ENCODE assay signal across 8 mouse cellular contexts in genomic region chr7:121640998-121641762, GRCm38 (mm10).
A peak's percentile ranks its signal among the peaks of the same experiment; 100 is the strongest.
DNase-seq lines count a peak whose midpoint lies in the region; ATAC-seq and TF ChIP-seq lines count a peak whose summit lies in the region.

No protein-coding gene starts in this region.

- TF ChIP-seq CTCF in heart, postnatal 0 days (IDR thresholded peaks at IDR 0.05; ENCODE audit: low read depth): peak; percentile 76
- no peak for TF ChIP-seq CTCF in spleen, adult 2 months (IDR thresholded peaks at IDR 0.05; ENCODE audit: extremely low read depth, insufficient read depth, insufficient read length, insufficient replicate concordance)

- H3K4me2 ChIP-seq in heart, postnatal 0 days (ENCODE audit: low read depth, low read length): no peak overlapping the region
- no peak overlapping the region for H3K4me2 ChIP-seq in heart, embryonic 12.5 days

- H3K4me1 ChIP-seq in heart, postnatal 0 days (ENCODE audit: control insufficient read depth, insufficient read depth): no peaks in the 10 kb centered on the region
- H3K4me1 ChIP-seq in heart, embryonic 12.5 days (replicated peaks): peaks cover 9% of the 10 kb centered on the region
- H3K4me1 ChIP-seq in spleen, adult 2 months (ENCODE audit: control insufficient read depth, insufficient read depth, insufficient read length): no peaks in the 10 kb centered on the region

- no peak for TF ChIP-seq POLR2A in spleen, adult 2 months (IDR thresholded peaks at IDR 0.05; ENCODE audit: low read depth, low read length)

- WGBS in heart, postnatal 0 days: 50% methylated on average over 12 of the region's 12 CpGs
- WGBS in heart, embryonic 12.5 days: 56% methylated on average over 12 of the region's 12 CpGs
- WGBS in spleen, adult 2 months: 36% methylated on average over 12 of the region's 12 CpGs

- TF ChIP-seq EP300 in heart, postnatal 0 days (IDR thresholded peaks at IDR 0.05; ENCODE audit: low read depth): no peak

- no peak for ATAC-seq in heart, postnatal 0 days (ENCODE audit: insufficient read depth, low read depth)
- ATAC-seq in heart, embryonic 12.5 days (ENCODE audit: insufficient number of reproducible peaks, low FRiP score): no peak
- ATAC-seq in megakaryocyte-erythroid progenitor cell, adult 5-6 weeks (replicated peaks; ENCODE audit: low FRiP score, low TSS enrichment, poor library complexity, severe bottlenecking): peak; percentile 84

- H3K9me3 ChIP-seq in heart, postnatal 0 days (replicated peaks; ENCODE audit: control insufficient read depth, low read length): no peaks in the 10 kb centered on the region
- H3K9me3 ChIP-seq in heart, embryonic 12.5 days (replicated peaks): no peaks in the 10 kb centered on the region

- H3K9ac ChIP-seq in heart, postnatal 0 days (replicated peaks; ENCODE audit: low read depth, low read length): no peak overlapping the region
- no peak overlapping the region for H3K9ac ChIP-seq in heart, embryonic 12.5 days

- H3K27ac ChIP-seq in heart, postnatal 0 days (ENCODE audit: low read depth): no peak overlapping the region
- H3K27ac ChIP-seq in heart, embryonic 12.5 days (ENCODE audit: poor library complexity, severe bottlenecking): no peak overlapping the region
- no peak overlapping the region for H3K27ac ChIP-seq in spleen, adult 2 months (ENCODE audit: insufficient read depth, low read length)

- peaks cover 4% of the 10 kb centered on the region; the same call in 1 of the 2 replicates for H3K36me3 ChIP-seq in heart, postnatal 0 days (replicated peaks; ENCODE audit: control insufficient read depth, insufficient read depth, low read length)
- H3K36me3 ChIP-seq in heart, embryonic 12.5 days: peaks cover 10% of the 10 kb centered on the region
- H3K36me3 ChIP-seq in spleen, adult 2 months (ENCODE audit: control insufficient read depth, insufficient read depth, low read length): no peaks in the 10 kb centered on the region

- intact Hi-C loops in heart, postnatal 14 days (cut with DNase I): loop anchor here (2.0 kb wide), 1 partner anchor 480 kb away; no protein-coding TSS in a partner anchor

- no peak overlapping the region for H3K4me3 ChIP-seq in heart, postnatal 0 days (ENCODE audit: low read depth, low read length)
- H3K4me3 ChIP-seq in heart, embryonic 12.5 days: no peak overlapping the region
- H3K4me3 ChIP-seq in spleen, adult 2 months (ENCODE audit: extremely low read depth, insufficient read depth, insufficient read length): peak overlapping the region; percentile 37; the same call in 1 of the 2 replicates

- DNase-seq in heart, postnatal 0 days (ENCODE audit: low spot score): peak; percentile 29
- peak; percentile 62 for DNase-seq in Muller cell, postnatal 12 days (ENCODE audit: inconsistent ontology term)
- DNase-seq in cerebellum, adult 9-11 months: peak; percentile 30
- DNase-seq in heart, postnatal 14 days: peak; percentile 33 to 68
- DNase-seq in layer of hippocampus, adult 9-11 months: peak; percentile 48
- DNase-seq in spleen, adult 2 months (ENCODE audit: low read depth in 1 of 2, low spot score in 2 of 2): peak; percentile 34 to 38

- H3K27me3 ChIP-seq in heart, postnatal 0 days (ENCODE audit: control insufficient read depth, insufficient read depth, low read length): no peaks in the 10 kb centered on the region
- H3K27me3 ChIP-seq in heart, embryonic 12.5 days (replicated peaks): no peaks in the 10 kb centered on the region
- no peaks in the 10 kb centered on the region for H3K27me3 ChIP-seq in spleen, adult 2 months (ENCODE audit: control insufficient read depth, insufficient read depth, low read length)
